Mouse (Mus musculus) erythroblast, embryonic 14.5 days (primary cell): ENCODE results near the gene Col5a1.

Experiments used
- GATA1 ChIP-seq: IDR thresholded peaks from 2 replicates; pipeline ENCODE4 v1.6.1; 2012; ENCODE audit warnings: low read length, inconsistent platforms, mixed read lengths
- TAL1 ChIP-seq: IDR thresholded peaks from 3 replicates; pipeline ENCODE4 v1.6.1; 2012; ENCODE audit warnings: low read length, inconsistent platforms, mixed read lengths

DNA sequence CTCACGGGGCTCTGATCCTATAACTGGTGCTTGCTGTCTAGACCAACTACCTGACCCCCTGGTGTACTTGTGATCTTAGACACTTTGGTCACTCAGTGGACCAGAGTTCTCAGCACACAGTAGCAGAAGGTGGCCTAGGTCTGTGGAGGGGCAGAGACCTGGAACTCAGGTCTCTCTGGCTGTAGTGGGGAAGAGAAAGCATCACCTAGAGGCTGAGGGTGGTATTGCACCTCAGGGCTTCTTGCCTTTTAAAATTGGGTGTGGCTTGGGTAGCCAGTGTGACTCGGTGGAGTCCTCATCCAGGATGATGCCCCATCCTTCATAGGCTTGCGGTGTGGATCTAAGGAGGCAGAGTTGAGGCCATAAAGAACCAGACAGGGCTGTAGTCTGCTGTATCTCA is 13.7 kb downstream of the Col5a1 start:
- no peak for TF ChIP-seq GATA1
- TF ChIP-seq TAL1 = no peak
